Mouse (Mus musculus) ES-E14 (cell line): ENCODE measurements around the gene Dennd1a.

ENCODE experiments used
- CHD2 ChIP-seq: IDR thresholded peaks from 2 replicates; pipeline ENCODE4 v1.6.1; 2014; ENCODE audit warnings: mild to moderate bottlenecking, low read depth, low read length, inconsistent platforms
- HCFC1 ChIP-seq: IDR thresholded peaks from 2 replicates; pipeline ENCODE4 v1.6.1; 2012; ENCODE audit warnings: low read length, inconsistent platforms, borderline replicate concordance; ENCODE audit not compliant: insufficient read depth
- MAFK ChIP-seq: IDR thresholded peaks from 2 replicates; pipeline ENCODE4 v1.6.1; 2014; ENCODE audit warnings: mild to moderate bottlenecking, low read depth, low read length, inconsistent platforms; ENCODE audit not compliant: insufficient read depth
- ZC3H11A ChIP-seq: IDR thresholded peaks from 2 replicates; pipeline ENCODE4 v1.6.1; 2012; ENCODE audit warnings: low read depth, mild to moderate bottlenecking, inconsistent platforms, low read length, borderline replicate concordance
- ZNF384 ChIP-seq: IDR thresholded peaks from 2 replicates; pipeline ENCODE4 v1.6.1; 2012; ENCODE audit warnings: low read depth, low read length, inconsistent platforms

DNA sequence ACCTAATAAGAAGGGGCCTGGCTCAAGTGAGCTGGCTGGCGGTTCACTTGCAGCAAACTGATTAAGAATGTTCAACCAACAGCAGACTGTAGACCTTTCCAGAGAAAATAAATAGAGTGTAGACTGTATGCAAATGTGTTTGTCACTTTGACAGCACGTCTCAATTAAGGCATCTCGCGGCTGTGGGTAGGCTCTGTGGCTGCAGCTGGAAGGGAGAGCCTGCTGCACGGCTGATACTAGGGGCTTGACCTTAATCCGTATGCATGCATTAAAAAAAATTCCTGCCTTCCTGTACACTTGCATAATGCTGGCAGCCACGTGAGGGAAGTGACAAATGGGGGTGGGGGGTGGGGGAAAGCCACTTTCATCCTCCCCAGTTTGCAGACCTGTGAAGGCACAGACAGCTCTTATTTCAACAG lies 445.0 kb downstream of the Dennd1a start:
- TF ChIP-seq ZNF384 = no peak
- no peak for TF ChIP-seq HCFC1
- TF ChIP-seq MAFK = no peak
- no peak for TF ChIP-seq CHD2
- TF ChIP-seq ZC3H11A = no peak
